Mouse (Mus musculus) heart, postnatal 10 days (tissue): ENCODE data around the gene Vdr. TPM values are rescaled to one million over a fixed set of nuclear protein-coding genes. Genes with fewer than 3 reads are reported as not detected.
"Not testable (repeated sequence)": the region's sequence is repeated elsewhere in the genome, so short reads cannot be mapped to it uniquely, and the experiment has no call there.

Experiments
- DNase-seq, 2 experiments: peaks; one replicate each; pipeline ENCODE4 v3.0.0; 2021
- intact Hi-C: fragments of 180-260 bp; cut with DNase I; formaldehyde crosslinking; loops from one replicate; pipeline ENCODE4 v1.15.1; 2025
- total RNA-seq, 2 experiments: library from RNA; stranded (reverse); gene quantifications; 2 replicates each; pipeline ENCODE4 v1.2.3; 2021

The Vdr gene
- total RNA-seq, 2 experiments from 2014 or later = 1.6 to 2.3 TPM

DNA sequence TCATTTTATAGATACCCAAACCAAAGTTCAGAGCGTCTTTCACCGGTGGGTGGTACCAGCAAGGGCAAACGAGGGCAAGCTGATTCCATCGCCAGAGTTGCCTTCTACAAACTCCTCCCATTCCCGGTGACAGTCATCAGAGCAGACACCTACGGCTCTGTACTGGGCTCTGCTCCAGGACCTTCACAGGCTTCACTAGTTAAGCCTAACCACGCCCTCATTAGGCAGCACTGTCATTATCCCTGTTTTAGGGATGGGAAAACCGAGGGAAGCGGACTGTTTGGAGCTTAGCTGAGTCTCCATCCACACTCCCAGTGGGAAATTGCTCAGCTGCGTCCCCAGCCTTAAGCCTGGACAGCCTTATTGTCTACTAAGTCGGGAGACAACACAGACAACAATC, 20.4 kb downstream of the Vdr start:
- peak; percentile 64 to 68 for DNase-seq
- intact Hi-C loops = no loop called here

DNA sequence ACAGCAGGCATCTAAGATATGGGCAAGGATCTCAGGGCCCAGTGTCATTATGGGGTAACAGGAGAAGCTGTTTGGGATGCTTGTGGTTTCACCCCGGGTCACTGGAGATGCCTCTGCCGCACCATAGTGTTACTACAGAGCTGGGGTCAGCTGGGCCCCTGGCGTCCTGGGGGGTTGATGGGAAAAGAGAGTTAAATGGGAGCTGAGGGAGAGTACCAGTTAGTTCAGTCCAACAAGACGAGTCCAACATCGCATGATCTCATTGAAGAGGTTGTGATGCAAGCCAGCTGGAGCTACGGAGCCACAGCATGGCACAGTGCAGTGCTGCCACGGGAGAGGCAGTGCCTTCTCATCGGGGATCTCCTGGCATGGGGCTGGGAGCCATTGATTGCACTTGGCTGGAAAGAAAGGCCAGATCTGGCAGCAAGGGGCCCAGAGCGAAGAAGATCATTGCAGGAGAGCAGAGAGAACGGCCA, 22.9 kb downstream of the Vdr start:
- intact Hi-C loops = no loop called here
- DNase-seq = no peak

DNA sequence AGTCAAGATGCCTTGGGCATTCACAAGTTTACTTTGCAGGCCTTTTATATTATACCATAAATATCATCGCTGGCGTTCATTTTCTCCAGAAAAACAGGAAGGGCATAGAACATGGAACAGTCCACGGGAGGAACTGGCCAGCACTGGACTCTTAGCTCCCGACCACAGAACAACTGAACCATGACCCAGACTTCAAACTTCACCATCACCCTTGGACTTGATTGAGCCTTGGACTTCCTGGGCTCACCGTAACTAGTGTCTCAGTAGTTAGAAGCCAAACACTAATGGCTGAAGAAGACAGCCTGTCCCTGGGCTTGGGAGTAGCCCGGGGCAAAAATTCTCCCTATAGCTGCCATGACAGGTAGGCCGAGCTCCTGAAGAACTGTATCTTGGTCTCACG, 29.0 kb downstream of the Vdr start:
- DNase-seq = no peak
- intact Hi-C loops = no loop called here

DNA sequence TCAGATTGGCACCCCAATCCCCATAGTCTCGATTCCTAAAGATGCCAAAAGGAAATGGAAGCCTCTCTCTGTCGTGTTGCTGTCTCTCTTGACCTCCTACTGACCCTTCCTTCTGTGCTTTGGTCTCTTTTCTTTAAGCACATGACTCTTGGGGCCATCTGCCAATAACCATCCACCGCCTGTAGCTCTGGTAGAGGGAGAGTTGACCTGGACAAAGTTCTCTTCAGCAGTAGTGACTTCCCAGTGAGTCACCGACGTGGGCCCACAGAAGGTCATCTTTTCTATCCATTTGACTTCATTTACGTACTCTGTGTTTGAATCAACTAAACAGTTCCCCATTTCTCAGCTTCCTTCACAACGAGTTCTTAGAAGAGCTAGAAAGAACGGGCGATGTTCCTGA, 30.0 kb downstream of the Vdr start:
- no peak for DNase-seq

DNA sequence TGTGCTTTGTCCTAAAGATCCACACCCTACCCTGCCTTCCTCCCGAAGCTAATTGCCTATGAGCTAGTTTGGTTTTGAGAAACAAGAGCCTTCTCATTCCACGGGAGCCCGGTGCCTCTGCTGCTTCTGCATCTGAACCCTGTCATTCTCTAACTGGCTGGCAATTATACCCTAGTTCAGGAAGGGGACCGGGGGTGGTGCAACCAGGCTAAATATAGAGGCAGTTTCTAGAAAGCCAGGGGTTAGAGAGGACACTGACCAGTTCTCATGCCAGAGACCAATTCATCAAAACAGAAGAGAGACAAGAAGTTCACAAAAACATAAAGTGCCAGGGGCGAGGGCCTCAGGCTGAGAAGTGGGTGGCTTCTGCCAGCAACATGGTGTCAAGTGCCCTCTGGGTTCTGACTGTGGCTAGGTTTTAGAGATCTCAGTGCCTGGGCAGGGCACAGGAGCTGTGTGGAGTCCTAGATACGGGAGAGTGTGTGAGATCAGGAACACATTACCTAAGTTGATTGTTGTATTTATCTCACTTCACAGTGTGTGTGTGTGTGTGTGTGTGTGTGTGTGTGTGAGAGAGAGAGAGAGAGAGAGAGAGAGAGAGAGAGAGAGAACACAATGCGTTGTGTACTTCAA, 31.6 kb downstream of the Vdr start:
- intact Hi-C loops = no loop called here
- peak; percentile 45 to 61 for DNase-seq

More for the DNA sequence above, 30.0 kb downstream of the Vdr start:
- intact Hi-C loops = no loop called here

DNA sequence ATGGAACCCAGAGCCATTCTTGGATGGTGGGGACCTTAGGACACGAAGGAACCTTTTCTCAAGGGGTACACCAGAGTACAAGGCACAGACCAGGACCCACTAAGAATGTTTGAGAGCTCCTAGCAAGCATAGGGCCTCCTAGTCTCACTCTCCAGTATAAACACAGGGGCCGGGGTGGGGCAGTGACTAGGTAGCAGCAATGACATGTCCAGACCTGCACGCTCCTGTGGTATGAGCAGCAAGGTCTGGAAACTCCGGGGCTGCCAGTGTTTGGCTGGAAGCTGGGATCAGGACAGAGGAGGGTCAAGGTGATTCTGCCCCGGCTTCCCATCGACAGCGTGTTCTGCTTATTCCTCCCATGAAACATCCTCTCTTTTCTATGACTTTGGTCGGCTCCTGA, 34.6 kb downstream of the Vdr start:
- no peak for DNase-seq
- intact Hi-C loops = no loop called here

DNA sequence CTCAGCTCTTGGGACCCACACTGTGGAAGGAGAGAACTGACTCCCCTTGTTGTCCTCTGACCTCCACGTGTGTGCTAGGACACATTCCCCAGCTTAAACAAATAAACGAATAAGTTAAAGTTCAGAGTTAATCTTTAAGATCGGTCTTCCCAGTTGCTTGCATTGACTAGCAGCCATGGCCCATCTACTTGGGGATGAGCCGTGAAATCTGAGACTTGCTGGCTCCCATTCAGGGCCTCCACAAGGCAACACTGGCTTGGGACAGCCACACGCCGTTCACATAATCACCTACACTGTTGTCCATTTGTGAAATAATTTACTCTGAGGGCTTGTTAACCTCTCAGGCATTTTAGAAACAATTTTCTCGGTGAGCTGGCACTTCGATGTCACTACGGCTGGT, 36.7 kb downstream of the Vdr start:
- intact Hi-C loops = no loop called here

DNA sequence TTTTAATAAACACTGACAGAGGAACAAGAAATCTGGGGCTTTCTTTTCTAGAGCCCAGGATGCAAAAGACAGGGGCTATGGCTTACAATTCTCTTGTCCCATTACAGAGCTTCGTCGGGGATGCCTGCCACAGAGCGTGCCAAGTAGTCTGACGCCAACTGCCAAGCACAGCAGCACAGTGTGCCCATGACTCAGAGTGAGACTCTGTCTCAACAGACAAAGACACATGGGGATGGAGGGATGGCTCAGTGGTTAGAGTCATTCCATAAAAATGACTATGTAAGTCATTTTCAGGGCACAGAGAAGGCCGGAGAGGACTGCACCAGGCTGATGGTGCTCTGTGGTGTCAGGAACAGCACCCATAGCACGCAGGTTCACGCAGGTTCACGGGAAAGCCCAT, 38.3 kb downstream of the Vdr start:
- intact Hi-C loops = no loop called here

More for the DNA sequence above, 36.7 kb downstream of the Vdr start:
- DNase-seq = no peak

DNA sequence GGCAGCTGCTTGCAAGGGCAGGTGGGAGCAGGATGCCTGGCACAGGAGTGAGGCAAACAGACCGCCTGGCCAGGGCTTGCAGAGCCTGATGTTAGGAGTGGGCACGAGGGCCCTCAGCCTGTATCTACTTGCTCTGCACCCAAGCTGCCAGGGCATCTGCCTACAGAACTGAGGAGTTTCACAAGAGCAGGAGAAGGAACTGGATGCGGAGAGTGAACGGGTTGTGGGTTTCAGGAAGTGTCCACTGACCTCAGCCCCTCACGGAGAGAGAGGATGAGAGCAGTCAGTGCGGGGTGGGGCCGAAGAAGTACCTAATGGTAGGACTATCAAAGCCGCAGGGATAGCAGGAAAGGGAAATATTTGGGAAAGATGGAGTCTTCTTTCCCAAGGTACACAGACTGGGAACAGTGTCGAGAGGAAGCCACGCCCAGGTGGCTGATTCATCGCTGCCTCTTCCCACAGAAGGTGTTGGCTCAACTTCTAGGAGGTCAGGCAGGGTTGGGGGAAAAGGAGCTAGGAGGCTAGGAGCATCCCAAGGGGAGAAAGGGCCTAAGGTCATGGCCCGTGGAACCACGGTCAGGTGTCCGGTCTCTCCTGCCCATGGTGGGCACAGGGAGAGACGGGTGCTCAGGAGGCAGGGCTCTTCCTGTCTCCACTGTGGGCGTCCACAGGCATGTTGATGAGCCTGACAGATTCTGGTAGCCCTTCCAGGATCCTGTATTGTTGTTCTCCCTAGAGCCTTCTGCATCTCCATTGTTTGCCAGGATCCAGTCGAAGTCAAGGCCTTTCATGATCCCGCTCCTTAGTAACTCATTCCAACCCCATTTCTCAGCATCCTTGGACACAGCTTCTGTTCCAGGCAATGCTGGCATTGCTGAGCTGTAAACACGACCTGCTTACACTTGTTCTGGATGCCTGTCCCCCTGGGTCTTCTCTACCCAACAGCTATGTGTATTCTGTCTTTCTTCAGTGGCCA, 39.1 kb downstream of the Vdr start:
- intact Hi-C loops = loop anchor here (2.0 kb wide), 1 partner anchor 79 kb away; no protein-coding TSS in a partner anchor

More for the DNA sequence above, 38.3 kb downstream of the Vdr start:
- no peak for DNase-seq

DNA sequence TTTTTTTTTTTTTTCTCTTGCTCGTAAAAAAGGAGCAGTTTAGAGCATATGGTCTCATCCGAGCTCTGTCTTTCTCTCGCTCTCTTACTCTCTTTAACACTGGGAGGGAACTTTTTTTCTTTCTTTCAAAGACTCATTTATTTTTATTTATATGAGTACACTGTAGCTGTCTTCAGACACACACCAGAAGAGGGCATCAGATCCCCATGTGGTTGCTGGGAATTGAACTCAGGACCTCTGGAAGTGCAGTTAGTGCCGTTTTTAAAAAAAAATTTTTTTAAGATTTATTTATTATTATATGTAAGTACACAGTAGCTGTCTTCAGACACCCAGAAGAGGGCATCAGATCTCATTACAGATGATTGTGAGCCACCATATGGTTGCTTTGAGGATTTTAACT, 40.3 kb downstream of the Vdr start:
- intact Hi-C loops = loop anchor here (2.0 kb wide), 1 partner anchor 81 kb away; no protein-coding TSS in a partner anchor
- DNase-seq = not testable (repeated sequence)

More for the DNA sequence above, 39.1 kb downstream of the Vdr start:
- no peak for DNase-seq

DNA sequence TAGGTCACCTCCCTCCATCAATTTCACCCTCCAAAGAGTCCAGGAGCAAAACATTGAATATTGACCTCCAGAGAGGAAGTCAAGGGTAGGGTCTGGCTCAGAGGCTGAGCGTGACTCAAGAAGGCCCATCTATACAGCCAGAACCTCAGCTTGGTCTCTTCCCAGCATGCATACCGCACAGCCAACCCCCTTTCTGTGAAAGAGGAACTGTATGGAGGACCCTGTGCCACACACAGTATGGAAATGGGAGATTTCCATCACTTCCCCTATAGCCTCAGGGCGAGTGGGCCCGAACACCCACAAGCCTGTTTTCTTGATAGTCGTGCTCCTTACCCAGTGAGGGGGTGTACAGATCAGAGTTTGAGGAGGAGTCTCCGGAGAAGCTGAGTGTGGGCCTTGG, 41.4 kb downstream of the Vdr start:
- DNase-seq = no peak
- intact Hi-C loops = no loop called here

DNA sequence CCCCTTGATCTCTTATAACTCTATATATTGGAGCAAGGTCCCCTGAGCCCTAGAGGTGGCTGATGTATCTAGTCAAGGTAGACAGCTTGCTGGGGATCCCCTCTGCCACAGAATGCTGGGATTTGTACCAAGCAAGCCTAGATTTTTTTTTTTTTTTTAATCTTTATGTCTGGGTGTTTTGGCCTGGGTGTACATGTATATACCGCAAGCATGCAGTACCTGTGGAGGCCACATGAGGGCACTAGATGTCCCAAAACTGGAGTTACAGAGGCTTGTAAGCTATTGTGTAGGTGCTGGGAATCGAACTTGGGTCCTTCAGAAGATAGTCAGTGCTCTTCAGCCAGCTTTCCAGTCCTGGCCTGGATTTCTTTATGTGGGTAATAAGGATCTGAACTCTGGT, 44.4 kb downstream of the Vdr start:
- intact Hi-C loops = no loop called here
- DNase-seq = no peak

DNA sequence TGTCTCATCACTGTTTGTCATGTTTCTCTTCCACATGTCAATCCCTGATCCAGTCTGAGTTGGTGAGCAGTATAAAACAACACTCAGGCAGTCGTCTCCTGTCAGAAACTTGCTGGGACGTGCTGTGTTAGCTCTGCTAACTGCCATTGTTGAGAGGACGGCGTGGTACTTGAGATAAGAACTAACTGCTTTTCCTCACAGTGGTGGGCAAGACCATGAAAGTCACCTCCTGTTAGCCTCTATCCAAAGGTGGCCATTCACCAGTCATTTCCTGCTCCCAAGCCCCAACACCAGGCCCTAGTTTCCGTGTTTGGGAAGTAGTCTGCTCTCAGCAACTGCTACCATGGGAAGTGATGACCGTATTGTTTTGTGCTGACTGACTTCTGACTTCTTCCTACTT, 45.3 kb downstream of the Vdr start:
- intact Hi-C loops = no loop called here
- no peak for DNase-seq

DNA sequence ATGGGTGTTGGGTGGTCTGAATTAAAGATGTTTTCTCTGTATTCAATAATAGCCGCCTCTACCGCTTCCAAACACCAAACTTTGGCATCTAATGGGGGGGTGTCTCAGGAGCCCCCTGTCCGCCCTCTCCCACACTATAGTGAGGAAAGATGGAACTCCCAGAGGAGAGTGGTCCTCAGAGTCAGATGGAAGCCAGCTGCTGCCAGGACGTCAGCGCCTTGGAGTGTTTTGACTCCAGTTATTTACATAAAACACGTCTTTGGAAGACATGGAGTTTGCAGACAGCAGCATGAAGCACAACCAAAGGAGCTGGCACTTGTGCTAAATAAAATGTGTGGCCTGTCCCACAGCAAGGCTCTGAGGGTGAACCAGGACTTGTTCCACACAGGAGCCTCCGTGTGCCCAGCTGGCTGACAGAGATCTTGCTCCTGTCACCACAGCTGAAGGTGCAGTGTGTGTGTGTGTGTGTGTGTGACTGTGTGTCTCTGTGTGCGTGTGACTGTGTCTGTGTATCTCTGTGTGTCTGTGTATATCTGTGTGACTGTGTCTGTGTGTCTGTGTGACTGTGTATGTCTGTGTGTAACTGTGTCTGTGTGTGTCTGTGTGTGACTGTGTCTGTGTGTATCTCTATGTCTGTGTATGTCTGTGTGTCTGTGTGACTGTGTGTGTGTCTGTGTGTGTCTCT, 45.9 kb downstream of the Vdr start:
- intact Hi-C loops = no loop called here
- no peak for DNase-seq

DNA sequence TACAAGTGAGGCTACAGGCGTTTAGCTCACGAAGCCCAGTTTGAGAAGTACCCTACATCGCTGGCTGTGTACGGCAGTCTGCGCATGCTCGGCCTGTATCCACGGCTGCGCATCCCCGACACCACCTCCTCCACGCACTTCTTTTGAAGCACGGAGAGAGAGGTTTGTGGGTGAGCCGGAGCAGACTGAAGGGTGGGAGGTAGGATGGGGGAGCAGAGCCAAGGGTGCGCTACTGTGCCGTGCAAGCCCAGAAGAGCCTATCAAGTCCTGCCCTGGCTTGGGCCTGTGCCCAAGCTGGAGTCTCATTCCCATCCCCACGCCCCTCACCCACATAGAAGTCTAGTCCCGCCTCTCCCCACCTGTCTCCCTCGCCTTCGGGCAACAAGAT, 46.9 kb downstream of the Vdr start:
- DNase-seq = no peak
- intact Hi-C loops = no loop called here

DNA sequence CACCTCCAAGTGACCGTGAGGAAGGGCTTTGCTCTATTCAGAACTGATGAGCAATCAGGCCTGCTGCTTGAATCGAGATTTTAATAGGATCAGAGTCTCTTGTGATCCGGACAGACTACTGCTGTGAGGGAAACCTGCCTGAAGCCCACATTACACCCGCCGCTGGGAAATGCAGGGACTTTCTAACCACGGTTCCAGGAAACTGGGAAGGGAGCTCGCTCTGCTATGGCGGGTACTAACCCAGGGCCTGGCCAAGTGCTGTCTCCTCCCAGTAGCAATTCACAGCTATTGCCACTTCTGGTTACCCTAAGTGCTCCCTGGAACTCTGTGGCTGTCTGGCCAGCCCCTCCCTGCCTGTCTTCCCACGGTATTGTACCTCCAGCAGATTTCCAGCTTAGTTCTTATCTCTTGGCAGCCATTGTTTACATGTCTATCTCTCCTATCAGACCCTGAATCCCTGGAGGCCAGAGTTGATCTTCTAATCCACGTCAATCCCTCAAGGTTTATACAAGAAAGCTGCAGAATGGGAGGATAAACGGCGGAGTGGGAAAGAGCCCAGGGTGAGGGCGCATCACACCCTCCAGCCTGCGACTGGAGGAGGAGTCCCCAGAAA, 47.4 kb downstream of the Vdr start:
- no peak for DNase-seq
- intact Hi-C loops = no loop called here

DNA sequence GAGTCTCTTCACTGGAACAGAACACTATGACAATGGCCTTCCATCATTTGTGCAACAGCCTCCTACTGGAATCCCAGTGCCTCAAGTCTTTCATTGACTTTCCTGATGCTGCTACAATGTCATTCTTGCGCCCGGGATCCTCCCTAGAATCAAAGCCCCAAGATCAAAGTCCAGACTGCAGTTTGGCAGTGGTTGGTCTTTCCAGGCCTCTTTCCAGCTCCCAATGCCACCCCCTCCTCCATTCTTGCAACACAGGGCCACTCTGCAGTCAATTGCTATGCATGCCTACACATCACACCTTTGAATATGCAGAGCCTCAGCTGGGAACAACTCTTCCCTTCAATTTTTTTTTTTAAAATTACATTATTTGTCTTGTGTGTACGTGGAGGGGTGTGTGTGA, 50.1 kb downstream of the Vdr start:
- intact Hi-C loops = no loop called here
- no peak for DNase-seq

DNA sequence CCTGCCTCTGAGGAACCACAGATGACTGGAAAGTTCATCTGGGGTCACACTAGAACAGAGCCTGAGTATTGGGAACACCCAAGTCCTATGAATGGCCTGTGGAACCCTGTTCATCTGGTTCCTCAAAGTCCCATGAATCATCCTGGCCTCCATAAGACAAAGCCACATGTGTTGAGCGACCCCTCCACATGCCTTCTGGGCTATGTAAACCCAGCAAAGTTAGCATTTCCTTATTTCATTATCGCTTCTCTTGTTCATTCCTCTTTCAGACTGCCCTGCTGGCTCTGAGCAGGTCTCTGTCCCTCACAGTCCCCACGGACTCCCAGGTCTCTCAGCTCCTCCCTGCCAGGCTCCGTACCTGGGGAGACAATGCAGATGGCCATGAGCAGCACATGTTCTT, 52.0 kb downstream of the Vdr start:
- DNase-seq = no peak
- intact Hi-C loops = no loop called here

DNA sequence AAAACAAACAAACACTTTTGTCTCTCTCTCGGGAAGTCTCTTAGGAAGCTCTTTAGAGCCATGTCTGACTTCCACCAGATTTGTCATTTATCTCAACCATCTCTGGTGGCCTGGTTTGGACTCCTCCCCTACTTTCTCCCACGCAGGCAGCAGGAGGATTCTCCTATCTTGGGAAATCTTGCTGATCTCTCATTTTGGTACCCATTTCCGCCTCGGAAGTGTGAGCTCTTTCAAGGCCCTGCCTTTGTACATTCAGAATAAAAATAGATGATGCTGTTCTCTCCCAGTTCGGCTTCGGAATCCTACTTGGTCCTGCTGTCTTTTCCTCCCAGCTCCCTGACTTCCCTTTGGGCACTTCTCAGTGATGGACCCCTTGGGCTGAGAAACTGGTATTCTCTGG, 55.9 kb downstream of the Vdr start:
- intact Hi-C loops = loop anchor here (1.0 kb wide), 1 partner anchor 99 kb away; no protein-coding TSS in a partner anchor
- no peak for DNase-seq

DNA sequence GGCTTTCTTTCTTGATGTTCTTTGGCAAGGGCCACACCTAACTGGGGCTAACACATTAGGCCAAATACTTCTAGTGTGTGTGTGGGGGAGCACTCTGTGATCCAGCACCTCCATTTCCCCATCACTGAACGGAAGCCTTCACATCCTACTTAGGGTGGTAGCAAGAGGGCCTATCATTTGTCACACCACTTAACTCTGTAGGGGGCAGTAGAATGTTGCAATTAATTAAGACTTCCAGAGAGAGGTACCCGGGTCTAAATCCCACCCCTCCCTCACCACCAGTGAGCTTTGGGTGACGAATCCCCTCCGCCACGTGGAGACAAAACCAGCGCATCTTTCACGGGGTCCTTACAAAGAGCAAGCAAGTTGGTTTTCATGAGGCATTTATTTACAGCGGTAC, 56.4 kb downstream of the Vdr start:
- intact Hi-C loops = loop anchor here (1.0 kb wide), 1 partner anchor 99 kb away; no protein-coding TSS in a partner anchor
- DNase-seq = no peak

DNA sequence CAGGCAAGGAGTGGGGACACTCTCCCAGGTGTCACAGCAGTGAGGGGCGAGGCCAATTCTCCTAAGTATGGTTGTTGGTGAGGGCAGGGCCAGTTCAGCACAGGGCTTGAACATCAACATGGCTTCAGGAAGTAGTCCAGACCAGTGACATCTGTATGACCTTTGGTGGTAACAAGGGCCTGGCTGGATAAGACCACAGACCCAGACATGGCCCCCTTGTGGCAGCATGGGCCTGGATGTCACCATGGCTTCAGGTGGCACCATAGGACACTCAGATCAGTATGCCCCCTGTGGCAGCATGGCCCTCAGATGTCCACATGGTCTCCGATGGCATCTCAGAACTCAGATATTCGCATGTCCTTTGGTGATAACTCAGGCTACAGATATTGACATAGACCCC, 58.1 kb downstream of the Vdr start:
- no peak for DNase-seq
- intact Hi-C loops = no loop called here
